ENCODE assay signal across 8 mouse cellular contexts in genomic region chr7:130965909-130966365, GRCm38 (mm10). TPM values are rescaled to one million over a fixed set of nuclear protein-coding genes. Genes with fewer than 3 reads are reported as not detected.
A peak's percentile ranks its signal among the peaks of the same experiment; 100 is the strongest.
DNase-seq lines count a peak whose midpoint lies in the region; ATAC-seq lines count a peak whose summit lies in the region.

No protein-coding gene starts in this region.

- H3K4me1 ChIP-seq in lung, embryonic 16.5 days (replicated peaks; ENCODE audit: control insufficient read depth, insufficient read depth, low read length), result peaks cover 23% of the 10 kb centered on the region
- H3K4me1 ChIP-seq in heart, embryonic 10.5 days, result peaks cover 34% of the 10 kb centered on the region
- peaks cover 43% of the 10 kb centered on the region for H3K4me1 ChIP-seq in stomach, embryonic 14.5 days (ENCODE audit: control insufficient read depth, insufficient read depth, low read length)
- H3K4me1 ChIP-seq in liver, embryonic 12.5 days, result peaks cover 3% of the 10 kb centered on the region; the same call in 1 of the 2 replicates

- no peak overlapping the region for H3K4me3 ChIP-seq in lung, embryonic 16.5 days (ENCODE audit: low read length)
- no peak overlapping the region for H3K4me3 ChIP-seq in heart, embryonic 10.5 days
- H3K4me3 ChIP-seq in stomach, embryonic 14.5 days (ENCODE audit: low read depth, low read length), result no peak overlapping the region
- H3K4me3 ChIP-seq in liver, embryonic 12.5 days, result no peak overlapping the region

- peak overlapping the region; percentile 41 for H3K27ac ChIP-seq in lung, embryonic 16.5 days (ENCODE audit: low read length)
- H3K27ac ChIP-seq in heart, embryonic 10.5 days, result peak overlapping the region; percentile 3; the same call in 1 of the 2 replicates
- H3K27ac ChIP-seq in stomach, embryonic 14.5 days (ENCODE audit: low read length), result peak overlapping the region; percentile 56; the same call in 1 of the 2 replicates
- no peak overlapping the region for H3K27ac ChIP-seq in liver, embryonic 12.5 days

- no peaks in the 10 kb centered on the region for H3K27me3 ChIP-seq in lung, embryonic 16.5 days (ENCODE audit: control insufficient read depth, insufficient read depth, low read depth, low read length)
- no peaks in the 10 kb centered on the region for H3K27me3 ChIP-seq in heart, embryonic 10.5 days (ENCODE audit: insufficient read depth, poor library complexity, severe bottlenecking)
- H3K27me3 ChIP-seq in stomach, embryonic 14.5 days (ENCODE audit: control insufficient read depth, insufficient read depth, low read length), result no peaks in the 10 kb centered on the region
- no peaks in the 10 kb centered on the region; the same call in 1 of the 2 replicates for H3K27me3 ChIP-seq in liver, embryonic 12.5 days (replicated peaks)

- DNase-seq in lung, postnatal 25 days (ENCODE audit: low spot score), result no peak
- DNase-seq in cerebellum, postnatal 25 days, result peak; percentile 65 to 67
- DNase-seq in heart, embryonic 10.5 days (ENCODE audit: low spot score), result no peak
- DNase-seq in left cerebral cortex, postnatal 14 days (ENCODE audit: low spot score in 2 of 2), result peak; percentile 58 to 79
- DNase-seq in adrenal gland, postnatal 10 days, result no peak

- H3K9ac ChIP-seq in lung, embryonic 16.5 days (ENCODE audit: low read length), result no peak overlapping the region
- H3K9ac ChIP-seq in stomach, embryonic 14.5 days (replicated peaks; ENCODE audit: low read depth, low read length), result no peak overlapping the region
- H3K9ac ChIP-seq in liver, embryonic 12.5 days, result no peak overlapping the region

- no peaks in the 10 kb centered on the region for H3K9me3 ChIP-seq in lung, embryonic 16.5 days (ENCODE audit: control insufficient read depth, low read length)
- no peaks in the 10 kb centered on the region for H3K9me3 ChIP-seq in heart, embryonic 10.5 days
- no peaks in the 10 kb centered on the region for H3K9me3 ChIP-seq in stomach, embryonic 14.5 days (ENCODE audit: control insufficient read depth, low read depth, low read length)
- H3K9me3 ChIP-seq in liver, embryonic 12.5 days (replicated peaks), result no peaks in the 10 kb centered on the region

- peak; percentile 48 for ATAC-seq in lung, embryonic 16.5 days (ENCODE audit: low read depth)
- ATAC-seq in stomach, embryonic 14.5 days (ENCODE audit: insufficient number of reproducible peaks, insufficient read depth, low FRiP score, low read depth), result peak; percentile 50; the same call in 1 of the 2 replicates
- no peak for ATAC-seq in liver, embryonic 12.5 days

- no peak overlapping the region for H3K4me2 ChIP-seq in lung, embryonic 16.5 days (ENCODE audit: low read depth, low read length)
- H3K4me2 ChIP-seq in stomach, embryonic 14.5 days (replicated peaks; ENCODE audit: low read depth, low read length), result no peak overlapping the region
- no peak overlapping the region for H3K4me2 ChIP-seq in liver, embryonic 12.5 days

- 48% methylated on average over 4 of the region's 4 CpGs for WGBS in lung, embryonic 16.5 days
- 76% methylated on average over 4 of the region's 4 CpGs for WGBS in heart, embryonic 10.5 days
- WGBS in stomach, embryonic 14.5 days, result 49% methylated on average over 4 of the region's 4 CpGs
- WGBS in liver, embryonic 12.5 days (ENCODE audit: insufficient replicate concordance), result 66% methylated on average over 4 of the region's 4 CpGs

- intact Hi-C loops in left cerebral cortex, postnatal 14 days (cut with DNase I), result no loop called here

- no peaks in the 10 kb centered on the region for H3K36me3 ChIP-seq in lung, embryonic 16.5 days (ENCODE audit: control insufficient read depth, insufficient read depth, low read length)
- H3K36me3 ChIP-seq in heart, embryonic 10.5 days, result no peaks in the 10 kb centered on the region
- no peaks in the 10 kb centered on the region for H3K36me3 ChIP-seq in stomach, embryonic 14.5 days (ENCODE audit: control insufficient read depth, insufficient read depth, low read length)
- no peaks in the 10 kb centered on the region for H3K36me3 ChIP-seq in liver, embryonic 12.5 days

RNA-seq across cellular contexts. Expression of gene Htra1, which starts 30.0 kb away (rescaled TPM):
- 71.6 and 75.7 TPM in 2 replicates for polyA plus RNA-seq in lung, embryonic 16.5 days (2015; fragmentation: Nextera tagmentation; extraction: Ambion mirVana)
- 7.7 and 20.0 TPM in 2 replicates for polyA plus RNA-seq in heart, embryonic 10.5 days (2016; fragmentation: Nextera tagmentation; extraction: Ambion mirVana)
- total RNA-seq in left cerebral cortex, postnatal 14 days (2021), result 100 to 1,000 TPM; 222 to 262 TPM
- 10.2 and 14.7 TPM in 2 replicates for polyA plus RNA-seq in stomach, embryonic 14.5 days (2014; fragmentation: Nextera tagmentation; extraction: Ambion mirVana)
- 10 to 100 TPM; 76.1 to 89.5 TPM for total RNA-seq in adrenal gland, postnatal 10 days (2021)
- polyA plus RNA-seq in liver, embryonic 12.5 days (2016; fragmentation: Nextera tagmentation; extraction: Ambion mirVana), result 0.75 and 2.1 TPM in 2 replicates

Comparison
In these comparisons a context has a peak if more than half of its experiments do, and no peak if none do; other contexts are left out.
1. DNase-seq: peak in cerebellum, postnatal 25 days (2 of 2) and left cerebral cortex, postnatal 14 days (2 of 2); none in lung, postnatal 25 days (single experiment), heart, embryonic 10.5 days (single experiment) and adrenal gland, postnatal 10 days (single experiment).